Mouse (Mus musculus) limb, embryonic 15.5 days (tissue): ENCODE data around the gene Pdxdc1. TPM values are rescaled to one million over a fixed set of nuclear protein-coding genes. Genes with fewer than 3 reads are reported as not detected.
A peak's percentile ranks its signal among the peaks of the same experiment; 100 is the strongest.
"Not testable (repeated sequence)": the region's sequence is repeated elsewhere in the genome, so short reads cannot be mapped to it uniquely, and the experiment has no call there.

Experiments
- ATAC-seq: fragments of 200-750 bp; cut with Nextera tagmentation; 2 replicates; pipeline ENCODE4 v1.8.0; 2017; ENCODE audit warnings: low read depth, moderate TSS enrichment; ENCODE audit not compliant: insufficient number of reproducible peaks, low FRiP score, low TSS enrichment
- H3K27ac ChIP-seq: fragments of 300-500 bp; sonication (generic); 2 replicates; pipeline ENCODE4 v1.5.1; 2015; ENCODE audit warnings: moderate library complexity, mild to moderate bottlenecking, inconsistent platforms
- H3K27me3 ChIP-seq: fragments of 300-500 bp; sonication (generic); 2 replicates; pipeline ENCODE4 v1.6.1; 2015; ENCODE audit warnings: inconsistent platforms
- H3K36me3 ChIP-seq: fragments of 300-500 bp; sonication (generic); 2 replicates; pipeline ENCODE4 v1.6.1; 2015; ENCODE audit warnings: inconsistent platforms
- H3K4me1 ChIP-seq: fragments of 300-500 bp; sonication (generic); 2 replicates; pipeline ENCODE4 v1.6.1; 2015; ENCODE audit warnings: inconsistent platforms
- H3K4me2 ChIP-seq: fragments of 300-500 bp; sonication (generic); 2 replicates; pipeline ENCODE4 v1.6.1; 2015; ENCODE audit warnings: mild to moderate bottlenecking, inconsistent platforms
- H3K4me3 ChIP-seq: fragments of 300-500 bp; sonication (generic); 2 replicates; pipeline ENCODE4 v1.5.1; 2015; ENCODE audit warnings: mild to moderate bottlenecking, inconsistent platforms
- H3K9ac ChIP-seq: fragments of 300-500 bp; sonication (generic); 2 replicates; pipeline ENCODE4 v1.6.1; 2015; ENCODE audit warnings: inconsistent platforms
- H3K9me3 ChIP-seq: fragments of 300-500 bp; sonication (generic); 2 replicates; pipeline ENCODE4 v1.6.1; 2016; ENCODE audit warnings: inconsistent platforms
- WGBS: fragments of 180-500 bp; shearing (Covaris S2); methylation state at CpG from one replicate; pipeline ENCODE4 v1.1.7; 2015; 5-methylcytosine and 5-hydroxymethylcytosine counted together
- polyA plus RNA-seq: library from polyadenylated mRNA; unstranded; fragments of >200 nt; fragmentation: Nextera tagmentation; extraction: Ambion mirVana; gene quantifications from 2 replicates; pipeline ENCODE4 v1.2.1, GENCODE M21; 2015

Gene Pdxdc1
- 105 and 118 TPM in 2 replicates for polyA plus RNA-seq

- peak within 1 kb of the TSS; percentile 69 for H3K4me2 ChIP-seq
- H3K4me1 ChIP-seq = peaks cover 16% of the 10 kb centered on the region
- peak within 1 kb of the TSS; percentile 93 for H3K27ac ChIP-seq
- WGBS = under 1% methylated on average over 50 of the region's 57 CpGs
- no peaks in the 10 kb centered on the region for H3K9me3 ChIP-seq
- H3K27me3 ChIP-seq = no peaks in the 10 kb centered on the region
- H3K36me3 ChIP-seq = no peaks in the 10 kb centered on the region
- H3K9ac ChIP-seq = peak within 1 kb of the TSS; percentile 91
- peak within 1 kb of the TSS; percentile 99 for H3K4me3 ChIP-seq
- ATAC-seq = peak; percentile 93
Measured at GRCm38 (mm10) chr16:13902888-13903483, at the start of gene Pdxdc1, which contains the start of gene Mpv17l. Gene Pdxdc1, minus strand, starts transcription at chr16:13903131. Gene Mpv17l, plus strand, starts transcription at chr16:13903161.

- Histone ChIP-seq H3K4me1 (no peaks in the 10 kb centered on the region), H3K9ac (no peak overlapping the region), H3K27me3 (no peaks in the 10 kb centered on the region), H3K4me3 (no peak overlapping the region), H3K36me3 (no peaks in the 10 kb centered on the region), H3K9me3 (no peaks in the 10 kb centered on the region), H3K4me2 (no peak overlapping the region), H3K27ac (no peak overlapping the region)
- ATAC-seq = no peak
- 72% methylated on average over 3 of the region's 3 CpGs for WGBS
Measured at GRCm38 (mm10) chr16:13951245-13951644, 48.3 kb upstream of the Pdxdc1 start.

GRCm38 (mm10) chr16:13946306-13946705 is 43.4 kb upstream of the Pdxdc1 start:
- Histone ChIP-seq H3K4me2 (no peak overlapping the region), H3K4me1 (peaks cover 2% of the 10 kb centered on the region; the same call in 1 of the 2 replicates), H3K36me3 (no peaks in the 10 kb centered on the region), H3K9me3 (no peaks in the 10 kb centered on the region), H3K27me3 (peaks cover 5% of the 10 kb centered on the region), H3K4me3 (no peak overlapping the region), H3K27ac (no peak overlapping the region), H3K9ac (no peak overlapping the region)
- no peak for ATAC-seq
- WGBS = 87% methylated on average over 1 of the region's 1 CpGs

GRCm38 (mm10) chr16:13945153-13945552 is 42.2 kb upstream of the Pdxdc1 start:
- 0 out of 2 replicates have a peak overlapping the region, but pooled peaks have one; percentile 5 for H3K27ac ChIP-seq
- ATAC-seq = no peak
- no peak overlapping the region for H3K4me3 ChIP-seq
- peaks cover 12% of the 10 kb centered on the region for H3K4me1 ChIP-seq
- WGBS = 68% methylated on average over 4 of the region's 4 CpGs
- peaks cover 8% of the 10 kb centered on the region for H3K27me3 ChIP-seq
- no peaks in the 10 kb centered on the region for H3K9me3 ChIP-seq
- no peaks in the 10 kb centered on the region for H3K36me3 ChIP-seq
- no peak overlapping the region for H3K9ac ChIP-seq
- no peak overlapping the region for H3K4me2 ChIP-seq

- no peak for ATAC-seq
- Histone ChIP-seq H3K36me3 (no peaks in the 10 kb centered on the region), H3K27ac (0 out of 2 replicates have a peak overlapping the region, but pooled peaks have one; percentile 5), H3K9me3 (no peaks in the 10 kb centered on the region), H3K27me3 (peaks cover 8% of the 10 kb centered on the region), H3K9ac (no peak overlapping the region), H3K4me1 (peaks cover 12% of the 10 kb centered on the region), H3K4me2 (no peak overlapping the region), H3K4me3 (no peak overlapping the region)
- 63% methylated on average over 5 of the region's 5 CpGs for WGBS
Measured at GRCm38 (mm10) chr16:13944752-13945151, 41.8 kb upstream of the Pdxdc1 start.

GRCm38 (mm10) chr16:13944178-13944577 is 41.2 kb upstream of the Pdxdc1 start:
- peaks cover 12% of the 10 kb centered on the region for H3K4me1 ChIP-seq
- no peak for ATAC-seq
- 33% methylated on average over 4 of the region's 4 CpGs for WGBS
- no peak overlapping the region for H3K9ac ChIP-seq
- H3K27ac ChIP-seq = no peak overlapping the region
- no peak overlapping the region for H3K4me2 ChIP-seq
- H3K36me3 ChIP-seq = no peaks in the 10 kb centered on the region
- H3K9me3 ChIP-seq = no peaks in the 10 kb centered on the region
- H3K4me3 ChIP-seq = no peak overlapping the region
- peaks cover 8% of the 10 kb centered on the region for H3K27me3 ChIP-seq

GRCm38 (mm10) chr16:13940847-13941395 is 38.0 kb upstream of the Pdxdc1 start:
- WGBS = 1% methylated on average over 34 of the region's 34 CpGs
- H3K9ac ChIP-seq = peak overlapping the region; percentile 43

GRCm38 (mm10) chr16:13940139-13940846 is 37.4 kb upstream of the Pdxdc1 start:
- Histone ChIP-seq H3K27ac (no peak overlapping the region), H3K36me3 (no peaks in the 10 kb centered on the region), H3K27me3 (peaks cover 8% of the 10 kb centered on the region), H3K4me2 (peak overlapping the region; percentile 96), H3K9me3 (no peaks in the 10 kb centered on the region), H3K4me1 (peaks cover 12% of the 10 kb centered on the region), H3K9ac (peak overlapping the region; percentile 43), H3K4me3 (peak overlapping the region; percentile 57)
- 6% methylated on average over 28 of the region's 28 CpGs for WGBS
- peak; percentile 80; the same call in 1 of the 2 replicates for ATAC-seq

More at GRCm38 (mm10) chr16:13940847-13941395, 38.0 kb upstream of the Pdxdc1 start:
- peaks cover 12% of the 10 kb centered on the region for H3K4me1 ChIP-seq
- no peaks in the 10 kb centered on the region for H3K9me3 ChIP-seq
- peak overlapping the region; percentile 96 for H3K4me2 ChIP-seq
- no peaks in the 10 kb centered on the region for H3K36me3 ChIP-seq
- 0 out of 2 replicates have a peak, but pooled peaks have one; percentile 54 for ATAC-seq
- peak overlapping the region; percentile 57 for H3K4me3 ChIP-seq
- H3K27ac ChIP-seq = no peak overlapping the region
- peaks cover 8% of the 10 kb centered on the region for H3K27me3 ChIP-seq

- H3K36me3 ChIP-seq = peaks cover 4% of the 10 kb centered on the region; the same call in 1 of the 2 replicates
- no peaks in the 10 kb centered on the region for H3K27me3 ChIP-seq
- no peak for ATAC-seq
- H3K27ac ChIP-seq = no peak overlapping the region
- no peak overlapping the region for H3K9ac ChIP-seq
- 88% methylated on average over 4 of the region's 4 CpGs for WGBS
- no peak overlapping the region for H3K4me2 ChIP-seq
- no peak overlapping the region for H3K4me3 ChIP-seq
- no peaks in the 10 kb centered on the region for H3K4me1 ChIP-seq
- no peaks in the 10 kb centered on the region for H3K9me3 ChIP-seq
Measured at GRCm38 (mm10) chr16:13927456-13928075, 24.6 kb upstream of the Pdxdc1 start.

- H3K9ac ChIP-seq, ATAC-seq: not testable (repeated sequence)
- 90% methylated on average over 5 of the region's 5 CpGs for WGBS
Measured at GRCm38 (mm10) chr16:13922966-13923365, 20.0 kb upstream of the Pdxdc1 start.

GRCm38 (mm10) chr16:13922499-13922898 is 19.6 kb upstream of the Pdxdc1 start:
- WGBS = 87% methylated on average over 3 of the region's 3 CpGs

More at GRCm38 (mm10) chr16:13922966-13923365, 20.0 kb upstream of the Pdxdc1 start:
- H3K9me3 ChIP-seq, H3K4me2 ChIP-seq, H3K36me3 ChIP-seq, H3K4me1 ChIP-seq, H3K27ac ChIP-seq, H3K4me3 ChIP-seq, H3K27me3 ChIP-seq: not testable (repeated sequence)

More at GRCm38 (mm10) chr16:13922499-13922898, 19.6 kb upstream of the Pdxdc1 start:
- not testable (repeated sequence) for H3K36me3 ChIP-seq, H3K9ac ChIP-seq, ATAC-seq, H3K9me3 ChIP-seq, H3K4me1 ChIP-seq, H3K4me2 ChIP-seq, H3K27ac ChIP-seq, H3K4me3 ChIP-seq, H3K27me3 ChIP-seq
